In genomic region chr14:60715686-60716085, GRCm38 (mm10) we compare ENCODE assay signal across 29 mouse cellular contexts. TPM values are rescaled to one million over a fixed set of nuclear protein-coding genes. Genes with fewer than 3 reads are reported as not detected.
DNase-seq lines count a peak whose midpoint lies in the region; TF ChIP-seq lines count a peak whose summit lies in the region.
"Had no signal": no experiment of that assay in that cellular context is flagged by ENCODE, and none has a peak within 500 bp of the region (broad histone marks: within the 10 kb centered on the region; RNA-seq: fewer than 3 reads in every experiment).

No protein-coding gene starts in this region.

- H3K27me3 ChIP-seq in ES-Bruce4 (ENCODE audit: control insufficient read depth, insufficient read depth, low read length, poor library complexity, severe bottlenecking) = no peaks in the 10 kb centered on the region
- H3K27me3 ChIP-seq in limb, embryonic 10.5 days (ENCODE audit: low read depth, poor library complexity, severe bottlenecking) = no peaks in the 10 kb centered on the region
- H3K27me3 ChIP-seq: embryonic facial prominence, embryonic 12.5 days; embryonic facial prominence, embryonic 15.5 days; heart, embryonic 13.5 days; Patski had no signal

- no peak for DNase-seq in gastrocnemius, adult 2 months
- DNase-seq in gastrocnemius, postnatal 10 days = no peak
- DNase-seq in R1 (ENCODE audit: low read depth, low spot score) = peak; percentile 25
- no peak for DNase-seq in limb, embryonic 10.5 days (ENCODE audit: low spot score)
- DNase-seq in right cerebral cortex, postnatal 10 days (ENCODE audit: low spot score in 2 of 2) = no peak
- no peak for DNase-seq in adrenal gland, adult 8-10 months
- DNase-seq: adrenal gland, postnatal 10 days; cerebellum, adult 11 months; cerebellum, adult 2 months; cerebellum, adult 9-11 months; cerebellum, postnatal 25 days; forebrain, postnatal 0 days; gastrocnemius, postnatal 14 days; heart, adult 11 months; heart, postnatal 14 days; heart, postnatal 4 days had no signal

- 0 out of 2 replicates have a peak, but pooled peaks have one; percentile 13 for TF ChIP-seq EP300 in ES-Bruce4 (IDR thresholded peaks at IDR 0.05; ENCODE audit: insufficient read depth, low read depth, low read length)

- WGBS in limb, embryonic 10.5 days = 87% methylated on average over 5 of the region's 5 CpGs

- intact Hi-C loops in gastrocnemius, adult 2 months (cut with DNase I) = no loop called here

- no peaks in the 10 kb centered on the region for H3K36me3 ChIP-seq in ES-Bruce4 (ENCODE audit: control insufficient read depth, insufficient read depth, low read length, poor library complexity, severe bottlenecking)
- H3K36me3 ChIP-seq in limb, embryonic 10.5 days = 0 out of 2 replicates have a peak, but pooled peaks cover 3% of the 10 kb centered on the region
- H3K36me3 ChIP-seq: embryonic facial prominence, embryonic 12.5 days; embryonic facial prominence, embryonic 15.5 days; heart, embryonic 10.5 days; heart, embryonic 13.5 days had no signal

- peak overlapping the region; percentile 40; the same call in 1 of the 2 replicates for H3K27ac ChIP-seq in gastrocnemius, adult 2 months
- H3K27ac ChIP-seq in ES-Bruce4 (ENCODE audit: insufficient read depth, low read length) = peak overlapping the region; percentile 6; the same call in 1 of the 2 replicates
- H3K27ac ChIP-seq in limb, embryonic 10.5 days = peak overlapping the region; percentile 30
- H3K27ac ChIP-seq: embryonic facial prominence, embryonic 12.5 days; embryonic facial prominence, embryonic 15.5 days; heart, embryonic 10.5 days; heart, embryonic 13.5 days; hindbrain, embryonic 14.5 days; hindbrain, postnatal 0 days had no signal

- H3K4me1 ChIP-seq in ES-Bruce4 (ENCODE audit: control insufficient read depth, insufficient read depth, low read length) = peaks cover 4% of the 10 kb centered on the region
- no peaks in the 10 kb centered on the region for H3K4me1 ChIP-seq in limb, embryonic 10.5 days
- H3K4me1 ChIP-seq: embryonic facial prominence, embryonic 12.5 days; embryonic facial prominence, embryonic 15.5 days; heart, embryonic 13.5 days had no signal

- H3K9ac ChIP-seq in ES-Bruce4 (ENCODE audit: low read depth, poor library complexity, severe bottlenecking) = no peak overlapping the region
- H3K9ac ChIP-seq: embryonic facial prominence, embryonic 12.5 days; embryonic facial prominence, embryonic 15.5 days; forebrain, postnatal 0 days; heart, embryonic 13.5 days; hindbrain, embryonic 14.5 days had no signal

- no peak for TF ChIP-seq CTCF in gastrocnemius, adult 2 months (IDR thresholded peaks at IDR 0.05)
- TF ChIP-seq CTCF in ES-Bruce4 (IDR thresholded peaks at IDR 0.05; ENCODE audit: low read depth, low read length) = no peak

- TF ChIP-seq POLR2A in ES-Bruce4 (IDR thresholded peaks at IDR 0.05; ENCODE audit: insufficient read depth, low read length) = no peak

- H3K9me3 ChIP-seq in ES-Bruce4 (replicated peaks; ENCODE audit: control insufficient read depth, insufficient read depth, low read length, poor library complexity, severe bottlenecking) = no peaks in the 10 kb centered on the region
- no peaks in the 10 kb centered on the region for H3K9me3 ChIP-seq in limb, embryonic 10.5 days (replicated peaks)
- H3K9me3 ChIP-seq: embryonic facial prominence, embryonic 12.5 days; embryonic facial prominence, embryonic 15.5 days; heart, embryonic 10.5 days; heart, embryonic 13.5 days had no signal

- H3K4me3 ChIP-seq in gastrocnemius, adult 2 months = no peak overlapping the region
- no peak overlapping the region for H3K4me3 ChIP-seq in ES-Bruce4 (ENCODE audit: low read depth, low read length)
- H3K4me3 ChIP-seq in limb, embryonic 10.5 days = no peak overlapping the region
- H3K4me3 ChIP-seq: embryonic facial prominence, embryonic 12.5 days; embryonic facial prominence, embryonic 15.5 days; heart, embryonic 10.5 days; heart, embryonic 13.5 days had no signal

RNA-seq across cellular contexts. Expression of gene C1qtnf9, which starts 52.2 kb away (rescaled TPM):
- 10 to 100 TPM; 18.0 to 20.4 TPM for total RNA-seq in gastrocnemius, adult 2 months (2021)
- total RNA-seq in gastrocnemius, postnatal 10 days (2021) = 10 to 100 TPM; 31.2 to 32.2 TPM
- not detected in 2 replicates for polyA plus RNA-seq in ES-Bruce4 (2011; ENCODE audit: insufficient read depth, insufficient read length, low read depth, missing spikeins)
- polyA plus RNA-seq in limb, embryonic 10.5 days (2016; fragmentation: Nextera tagmentation; extraction: Ambion mirVana) = 0.10 and 0.26 TPM in 2 replicates
- total RNA-seq in adrenal gland, adult 8-10 months (2022) = 1 to 10 TPM; 2.3 to 6.0 (median 2.7) TPM
- total RNA-seq: common myeloid progenitor, adult 5-6 weeks; forebrain, postnatal 0 days; hindbrain, postnatal 0 days had no signal
- polyA plus RNA-seq: activated CD4-positive, CD25-positive, alpha-beta regulatory T cell, adult 4 months; forebrain, embryonic 11.5 days; forebrain, embryonic 14.5 days; forebrain, postnatal 0 days; hindbrain, embryonic 11.5 days; hindbrain, embryonic 14.5 days; Patski had no signal
